Mouse (Mus musculus): Measurements from ENCODE around the gene Zfp365. TPM values are rescaled to one million over a fixed set of nuclear protein-coding genes. Genes with fewer than 3 reads are reported as not detected.
A peak's percentile ranks its signal among the peaks of the same experiment; 100 is the strongest.

Zfp365 gene
- total and polyA plus RNA-seq, 3 experiments: 1.0 to 4.0 (median 1.2) TPM

DNA sequence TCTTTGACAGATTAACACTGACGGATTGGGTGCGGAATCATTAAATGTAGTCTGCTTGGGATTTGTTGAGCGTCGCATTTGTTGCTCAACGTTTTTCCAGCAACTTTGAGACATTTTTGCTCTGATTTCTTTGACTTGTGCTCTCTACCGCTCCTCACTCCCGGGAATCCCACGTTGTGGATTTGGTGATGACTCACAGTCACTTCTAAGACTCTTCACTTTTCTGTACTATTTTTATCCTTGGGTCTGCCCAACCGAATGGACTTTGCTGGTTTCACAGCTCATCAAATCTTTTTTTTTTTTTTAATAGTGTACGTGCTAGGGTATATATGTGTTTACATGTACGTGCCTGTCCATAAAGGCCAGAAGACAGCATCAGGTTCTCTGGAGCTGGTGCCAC, 20.3 kb upstream of the Zfp365 start:
- Histone ChIP-seq H3K79me2 (replicated peaks; ENCODE audit: control insufficient read depth, extremely low read depth, insufficient read depth, poor library complexity, severe bottlenecking) (no peaks in the 10 kb centered on the region), H3K4me3 (replicated peaks in 1 of 3; ENCODE audit: low read depth in 2 of 3, low read length in 2 of 3, poor library complexity in 1 of 3) (no peak overlapping the region), H3K36me3 (replicated peaks in 1 of 2; ENCODE audit: control insufficient read depth in 1 of 2, insufficient read depth in 1 of 2, low read length in 1 of 2) (no peaks in the 10 kb centered on the region), H3K9ac (ENCODE audit: insufficient read depth, low read depth) (no peak overlapping the region), H3K9me3 (replicated peaks; ENCODE audit: low read length) (no peaks in the 10 kb centered on the region), H3K4me1 (ENCODE audit: control insufficient read depth in 1 of 2, insufficient read depth in 2 of 2) (peaks cover 2 to 18% of the 10 kb centered on the region in 2 experiments; a peak in 3 of 4 replicates), H3K27ac (ENCODE audit: insufficient read depth, low read depth) (no peak overlapping the region), H3K27me3 (replicated peaks) (no peaks in the 10 kb centered on the region), H3K4me2 (ENCODE audit: insufficient read depth, low read depth, poor library complexity, severe bottlenecking) (no peak overlapping the region)
- in situ Hi-C loops (cut with MboI; ENCODE audit: low pct_ligation_motif_present, low pct_unique_long_range_greater_than_20kb, low sequenced_read_pairs): no loop called here
- no peak for DNase-seq (ENCODE audit: extremely low read depth)
- dilution Hi-C loops (cut with MboI; ENCODE audit: extremely low pct_ligation_motif_present, extremely low pct_unique_long_range_greater_than_20kb, low sequenced_read_pairs): no loop called here
- TF ChIP-seq TBP (conservative IDR thresholded peaks at IDR 0.05; ENCODE audit: low read depth, low read length) (no peak), MAFK (IDR thresholded peaks at IDR 0.05; ENCODE audit: insufficient replicate concordance, low read length) (no peak), CHD2 (IDR thresholded peaks at IDR 0.05; ENCODE audit: low read length) (no peak), RCOR1 (conservative IDR thresholded peaks at IDR 0.05; ENCODE audit: low read depth, low read length) (no peak), ELF1 (IDR thresholded peaks at IDR 0.05; ENCODE audit: low read depth, low read length) (no peak), UBTF (IDR thresholded peaks at IDR 0.05; ENCODE audit: low read depth, low read length) (no peak), PAX5 (IDR thresholded peaks at IDR 0.05; ENCODE audit: low read length) (no peak), IRF4 (IDR thresholded peaks at IDR 0.05; ENCODE audit: low read depth, low read length) (no peak), ZMIZ1 (IDR thresholded peaks at IDR 0.05; ENCODE audit: low read depth, low read length) (no peak), MXI1 (IDR thresholded peaks at IDR 0.05; ENCODE audit: low read depth, low read length) (no peak), MAZ (IDR thresholded peaks at IDR 0.05; ENCODE audit: low read depth, low read length) (no peak), CTCF (conservative IDR thresholded peaks at IDR 0.05 in 1 of 2, IDR thresholded peaks at IDR 0.05 in 1 of 2; ENCODE audit: low read depth in 2 of 2, low read length in 2 of 2) (no peak), MYC (IDR thresholded peaks at IDR 0.05; ENCODE audit: low read depth, low read length) (no peak), BHLHE40 (IDR thresholded peaks at IDR 0.05; ENCODE audit: low read depth, low read length) (no peak), ETS1 (conservative IDR thresholded peaks at IDR 0.05; ENCODE audit: low read depth, low read length) (no peak), GABPA (IDR thresholded peaks at IDR 0.05; ENCODE audit: insufficient replicate concordance, low read depth, low read length) (no peak)

DNA sequence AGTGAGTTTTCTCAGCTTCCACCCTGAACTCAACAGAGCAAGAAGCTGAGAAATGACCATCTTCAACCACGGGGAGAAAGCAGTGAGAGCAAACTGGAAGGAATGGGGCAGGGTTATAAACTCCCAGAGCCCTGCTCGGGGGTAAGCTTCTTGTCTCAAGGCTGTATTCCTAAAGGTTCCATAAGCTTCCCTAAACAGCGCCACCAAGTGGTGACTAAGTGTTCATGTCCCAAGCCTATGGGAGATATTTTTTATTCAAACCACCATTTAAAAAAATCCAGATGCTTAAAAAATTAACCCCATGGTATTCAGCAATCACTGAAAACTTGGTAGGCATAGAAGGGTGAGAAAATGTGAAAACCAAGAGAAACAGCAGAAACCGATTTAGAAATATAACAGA, 18.9 kb upstream of the Zfp365 start:
- in situ Hi-C loops (cut with MboI; ENCODE audit: low pct_ligation_motif_present, low pct_unique_long_range_greater_than_20kb, low sequenced_read_pairs): no loop called here
- H3K4me3 ChIP-seq (replicated peaks in 1 of 3; ENCODE audit: low read depth in 2 of 3, low read length in 2 of 3, poor library complexity in 1 of 3): no peak overlapping the region
- dilution Hi-C loops (cut with MboI; ENCODE audit: extremely low pct_ligation_motif_present, extremely low pct_unique_long_range_greater_than_20kb, low sequenced_read_pairs): no loop called here

More for the DNA sequence above, 18.9 kb upstream of the Zfp365 start:
- H3K27ac ChIP-seq (ENCODE audit: insufficient read depth, low read depth): no peak overlapping the region
- H3K4me2 ChIP-seq (ENCODE audit: insufficient read depth, low read depth, poor library complexity, severe bottlenecking): no peak overlapping the region
- no peak for DNase-seq (ENCODE audit: extremely low read depth)
- H3K9me3 ChIP-seq (replicated peaks; ENCODE audit: low read length): no peaks in the 10 kb centered on the region
- no peak overlapping the region for H3K9ac ChIP-seq (ENCODE audit: insufficient read depth, low read depth)
- TF ChIP-seq ZKSCAN1 (IDR thresholded peaks at IDR 0.05; ENCODE audit: borderline replicate concordance, low read depth, low read length) (no peak), CTCF (conservative IDR thresholded peaks at IDR 0.05 in 1 of 2, IDR thresholded peaks at IDR 0.05 in 1 of 2; ENCODE audit: low read depth in 2 of 2, low read length in 2 of 2) (peak; percentile 13 to 34; a peak in 1 of 4 replicates)
- peaks cover 2 to 18% of the 10 kb centered on the region in 2 experiments; a peak in 3 of 4 replicates for H3K4me1 ChIP-seq (ENCODE audit: control insufficient read depth in 1 of 2, insufficient read depth in 2 of 2)
- no peaks in the 10 kb centered on the region for H3K36me3 ChIP-seq (replicated peaks in 1 of 2; ENCODE audit: control insufficient read depth in 1 of 2, insufficient read depth in 1 of 2, low read length in 1 of 2)
- H3K27me3 ChIP-seq (replicated peaks): no peaks in the 10 kb centered on the region
- H3K79me2 ChIP-seq (replicated peaks; ENCODE audit: control insufficient read depth, extremely low read depth, insufficient read depth, poor library complexity, severe bottlenecking): no peaks in the 10 kb centered on the region
